Mouse (Mus musculus): ENCODE results near the gene Gpd1. TPM values are rescaled to one million over a fixed set of nuclear protein-coding genes. Genes with fewer than 3 reads are reported as not detected.

The Gpd1 gene
- polyA plus RNA-seq, 1 experiment from 2014 or later: 0.74 TPM

DNA sequence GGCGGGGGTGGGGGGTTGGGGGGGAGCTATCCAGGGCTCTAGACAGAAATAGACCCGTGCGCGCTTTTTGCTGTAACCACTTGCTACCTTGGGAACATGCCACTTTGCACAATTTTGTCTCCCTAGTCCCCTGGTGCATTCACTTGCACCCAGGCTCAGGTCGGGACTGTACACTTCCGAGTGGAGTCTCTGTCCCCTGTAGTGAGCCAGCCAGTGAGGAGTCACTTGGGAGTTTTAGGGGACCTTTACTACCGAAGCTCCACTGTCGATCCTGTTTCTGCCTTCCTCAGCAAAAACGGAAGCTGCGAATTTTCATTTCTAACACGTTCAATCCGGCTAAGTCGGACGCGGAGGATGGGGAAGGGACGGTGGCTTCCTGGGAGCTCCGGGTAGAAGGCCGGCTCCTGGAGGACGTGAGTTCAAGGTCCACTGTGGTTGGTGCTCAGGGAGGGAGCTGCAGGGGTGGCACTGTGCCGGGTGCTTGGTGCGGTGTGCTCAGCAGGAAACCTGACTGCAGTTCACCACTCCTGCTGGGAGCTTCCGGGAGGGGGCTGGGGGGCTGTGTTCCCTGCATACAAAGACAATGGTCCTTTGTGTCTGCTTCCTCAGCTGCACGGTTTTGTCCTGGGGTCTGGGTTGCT lies 13.2 kb upstream of the Gpd1 start:
- H3K4me3 ChIP-seq: peak overlapping the region; percentile 92
- H3K27me3 ChIP-seq (ENCODE audit: insufficient read depth, poor library complexity, severe bottlenecking): peaks cover 4% of the 10 kb centered on the region; the same call in 1 of the 2 replicates
- peaks cover 57% of the 10 kb centered on the region for H3K4me1 ChIP-seq
- H3K9me3 ChIP-seq: no peaks in the 10 kb centered on the region
- H3K27ac ChIP-seq: peak overlapping the region; percentile 100
- no peak for DNase-seq (ENCODE audit: low spot score)
- 46% methylated on average over 23 of the region's 23 CpGs for WGBS
- H3K36me3 ChIP-seq: peaks cover 54% of the 10 kb centered on the region

DNA sequence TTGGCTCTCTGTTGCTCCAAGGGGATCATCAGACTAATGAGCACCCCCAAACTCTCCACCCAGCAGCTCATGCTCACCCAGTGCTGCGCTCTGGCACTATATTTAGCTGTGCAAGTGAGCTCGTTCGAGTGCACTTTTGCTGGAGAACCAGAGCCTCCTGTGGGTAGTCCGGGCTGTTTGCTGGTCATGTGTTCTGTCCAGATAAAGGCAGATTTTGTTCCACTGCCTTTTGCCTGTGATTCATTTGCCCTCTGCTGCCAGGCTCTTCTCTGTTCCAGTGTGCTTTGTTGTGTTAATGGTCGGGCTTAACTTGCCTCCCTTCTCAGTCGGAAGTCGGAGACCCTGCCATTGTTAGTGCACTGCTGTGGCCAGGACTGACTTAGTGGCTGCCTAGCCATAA lies 12.4 kb upstream of the Gpd1 start:
- Histone ChIP-seq H3K27ac (peak overlapping the region; percentile 100), H3K36me3 (peaks cover 61% of the 10 kb centered on the region), H3K4me1 (peaks cover 57% of the 10 kb centered on the region), H3K27me3 (ENCODE audit: insufficient read depth, poor library complexity, severe bottlenecking) (no peaks in the 10 kb centered on the region), H3K4me3 (peak overlapping the region; percentile 92), H3K9me3 (no peaks in the 10 kb centered on the region)
- no peak for DNase-seq (ENCODE audit: low spot score)
- WGBS: 24% methylated on average over 7 of the region's 7 CpGs

DNA sequence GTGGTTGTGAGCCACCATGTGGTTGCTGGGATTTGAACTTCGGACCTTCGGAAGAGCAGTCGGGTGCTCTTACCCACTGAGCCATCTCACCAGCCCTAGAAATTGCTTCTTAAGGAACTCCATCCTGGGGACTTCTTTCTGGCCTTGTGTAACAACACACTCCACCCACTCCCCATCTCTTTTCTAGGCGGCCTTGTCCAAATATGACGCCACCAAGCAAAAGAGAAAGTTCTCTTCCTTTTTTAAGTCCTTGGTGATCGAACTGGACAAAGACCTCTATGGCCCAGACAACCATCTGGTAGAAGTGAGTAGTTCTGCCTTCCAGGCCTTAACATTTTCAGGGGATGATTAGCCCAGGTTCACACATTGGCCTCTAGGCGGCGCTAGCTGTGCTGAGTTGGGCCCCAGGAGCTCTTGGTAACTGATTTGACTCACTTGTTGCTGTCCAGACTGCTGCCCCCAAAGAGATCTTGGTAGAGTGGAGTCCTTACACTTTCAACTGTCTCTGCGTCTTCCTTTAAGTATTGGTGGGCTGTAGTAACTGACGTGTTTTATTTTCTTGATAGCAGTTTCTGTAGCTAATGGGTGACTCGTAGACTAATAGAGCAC lies 11.8 kb upstream of the Gpd1 start, which contains the start of gene Gm17349:
Gm17349 (minus strand) TSS at position 51 of the 609 bp plus-strand sequence.
- H3K36me3 ChIP-seq: peaks cover 68% of the 10 kb centered on the region
- H3K27me3 ChIP-seq (ENCODE audit: insufficient read depth, poor library complexity, severe bottlenecking): no peaks in the 10 kb centered on the region
- DNase-seq (ENCODE audit: low spot score): no peak
- WGBS: 69% methylated on average over 11 of the region's 11 CpGs
- peak within 1 kb of the TSS; percentile 100 for H3K27ac ChIP-seq
- H3K4me1 ChIP-seq: peaks cover 51% of the 10 kb centered on the region
- peak within 1 kb of the TSS; percentile 92 for H3K4me3 ChIP-seq
- no peaks in the 10 kb centered on the region for H3K9me3 ChIP-seq

DNA sequence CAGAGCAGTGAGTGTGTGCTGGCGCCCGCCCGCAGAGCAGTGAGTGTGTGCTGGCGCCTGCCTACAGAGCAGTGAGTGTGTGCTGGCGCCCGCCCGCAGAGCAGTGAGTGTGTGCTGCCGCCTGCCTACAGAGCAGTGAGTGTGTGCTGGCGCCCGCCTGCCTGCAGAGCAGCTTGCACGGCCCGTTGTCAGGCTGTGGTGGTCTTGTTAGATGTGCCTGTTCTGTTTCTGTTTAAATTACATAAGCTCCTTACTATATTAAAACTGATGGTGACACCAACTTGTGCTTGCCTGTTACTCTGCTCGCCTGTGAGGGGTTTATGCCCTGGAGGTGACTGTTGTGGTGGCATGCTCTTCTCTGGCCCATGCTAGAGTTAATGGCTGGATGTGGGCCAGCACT lies 9.1 kb upstream of the Gpd1 start:
- H3K27me3 ChIP-seq (ENCODE audit: insufficient read depth, poor library complexity, severe bottlenecking): no peaks in the 10 kb centered on the region
- no peaks in the 10 kb centered on the region for H3K9me3 ChIP-seq
- H3K27ac ChIP-seq: no peak overlapping the region
- WGBS: 95% methylated on average over 13 of the region's 13 CpGs
- DNase-seq (ENCODE audit: low spot score): no peak
- peaks cover 36% of the 10 kb centered on the region for H3K4me1 ChIP-seq
- H3K36me3 ChIP-seq: peaks cover 94% of the 10 kb centered on the region
- no peak overlapping the region for H3K4me3 ChIP-seq

DNA sequence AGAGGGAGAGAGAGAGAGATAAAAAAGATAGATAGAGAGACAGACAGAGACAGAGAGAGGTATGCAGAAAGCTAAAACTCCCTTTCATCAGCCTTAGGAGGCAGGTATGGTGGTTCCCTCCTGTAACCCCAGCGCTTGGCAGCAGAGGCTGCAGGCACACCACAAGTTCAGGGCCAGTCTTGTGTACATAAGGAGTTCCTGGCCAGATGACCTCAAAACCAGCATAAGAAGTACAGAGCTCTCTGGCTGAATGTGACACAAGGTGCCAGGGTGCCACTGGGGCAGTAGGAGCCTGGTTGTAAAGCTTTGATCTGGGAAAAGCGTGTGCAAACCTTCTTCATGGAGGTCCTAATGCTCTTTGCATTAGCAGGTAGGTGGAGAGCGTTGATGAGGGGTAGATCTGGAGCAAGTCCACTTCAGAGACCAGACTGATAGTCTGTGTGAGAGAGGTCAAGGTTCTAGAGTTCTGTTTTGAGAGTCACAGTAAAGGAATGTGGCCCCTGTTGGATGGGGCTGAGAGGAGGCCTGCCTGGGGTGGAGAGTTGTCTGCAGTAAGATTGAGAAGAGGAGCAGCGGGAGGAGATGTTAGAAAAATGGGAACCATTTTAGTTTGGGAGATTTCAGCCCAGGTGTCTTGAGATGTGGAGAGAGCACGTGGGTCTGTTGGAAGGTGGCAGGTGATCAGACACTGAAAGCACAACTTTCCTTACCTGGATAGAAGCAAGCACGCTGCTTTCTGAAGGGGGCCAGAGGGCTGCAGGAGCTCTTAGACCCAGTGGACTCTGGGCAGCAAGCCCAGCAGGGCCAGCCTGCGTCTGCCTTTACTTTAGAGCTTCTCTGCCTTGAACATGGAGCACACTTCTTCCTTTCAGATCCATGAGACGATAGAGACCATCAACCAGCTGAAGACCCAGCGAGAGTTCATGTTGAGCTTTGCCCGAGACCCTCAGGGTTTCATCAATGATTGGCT lies 6.8 kb upstream of the Gpd1 start:
- H3K27ac ChIP-seq: no peak overlapping the region
- H3K9me3 ChIP-seq: no peaks in the 10 kb centered on the region
- no peak for DNase-seq (ENCODE audit: low spot score)
- H3K4me1 ChIP-seq: peaks cover 30% of the 10 kb centered on the region
- no peak overlapping the region for H3K4me3 ChIP-seq
- WGBS: 90% methylated on average over 10 of the region's 10 CpGs
- H3K27me3 ChIP-seq (ENCODE audit: insufficient read depth, poor library complexity, severe bottlenecking): no peaks in the 10 kb centered on the region
- peaks cover 93% of the 10 kb centered on the region for H3K36me3 ChIP-seq

DNA sequence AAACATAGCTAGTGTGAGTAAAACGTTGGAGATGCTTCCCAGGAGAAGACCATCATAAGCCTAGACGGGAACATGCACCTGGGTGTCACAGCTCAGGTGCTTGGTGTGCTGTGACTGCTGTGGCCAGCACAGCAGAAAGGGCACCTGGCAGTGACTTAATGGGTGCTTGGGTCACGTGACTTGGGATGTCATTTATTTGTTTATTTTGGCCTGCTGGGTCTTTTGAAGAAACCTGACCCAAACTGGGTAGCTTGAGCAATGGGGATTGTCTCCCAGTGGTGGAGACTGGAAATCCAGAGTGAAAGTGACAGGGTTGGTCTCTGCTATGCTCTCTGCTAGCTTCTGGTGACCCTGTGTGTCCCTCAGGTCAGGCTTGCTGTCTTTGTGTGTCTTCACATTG lies 5.8 kb upstream of the Gpd1 start:
- Histone ChIP-seq H3K4me3 (no peak overlapping the region), H3K9me3 (no peaks in the 10 kb centered on the region), H3K36me3 (peaks cover 91% of the 10 kb centered on the region), H3K27ac (no peak overlapping the region), H3K4me1 (peaks cover 35% of the 10 kb centered on the region), H3K27me3 (ENCODE audit: insufficient read depth, poor library complexity, severe bottlenecking) (no peaks in the 10 kb centered on the region)
- no peak for DNase-seq (ENCODE audit: low spot score)
- WGBS: 76% methylated on average over 3 of the region's 3 CpGs

DNA sequence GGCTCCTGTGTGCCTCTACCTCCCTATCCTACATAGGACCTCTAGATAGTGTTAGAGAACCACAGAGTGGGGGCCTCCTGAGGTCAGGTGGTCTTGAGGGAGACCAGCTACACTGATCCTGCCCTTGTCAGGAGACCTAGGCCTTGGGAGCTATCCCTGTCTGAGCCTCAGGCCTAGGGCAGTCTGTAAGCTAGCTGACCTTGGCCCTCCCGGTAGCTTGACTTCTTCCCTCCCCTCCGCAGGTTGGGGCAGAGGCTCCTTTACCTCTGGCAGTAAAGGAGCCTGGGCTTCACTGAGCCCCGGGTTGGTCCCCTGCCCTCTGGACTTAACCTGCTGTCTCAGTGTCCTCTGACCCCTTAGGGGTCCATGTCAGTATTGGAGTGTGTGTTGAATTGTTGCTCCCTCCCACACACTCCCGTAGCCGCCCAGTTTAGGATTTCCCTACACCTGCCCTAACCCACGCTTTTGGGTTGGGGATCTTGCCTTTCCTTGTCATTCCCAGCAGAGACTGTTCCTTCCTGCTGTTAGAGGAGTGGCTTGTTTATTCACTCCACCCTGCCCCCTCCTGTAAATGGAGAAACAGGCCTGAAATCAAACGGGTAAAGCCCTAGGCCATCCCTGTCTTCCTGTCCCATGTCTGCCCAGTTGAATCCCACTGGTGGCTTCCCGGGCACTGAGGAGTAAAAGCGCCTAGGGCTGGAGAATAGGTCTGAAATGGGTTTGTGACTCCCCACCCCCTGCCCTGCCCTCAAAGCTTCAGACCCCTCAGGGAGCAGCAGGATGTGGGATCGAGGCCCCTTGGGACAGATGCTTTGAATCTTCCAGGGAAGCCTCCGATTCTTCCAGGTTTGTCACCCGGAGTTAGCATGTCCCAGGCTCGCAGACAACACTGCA lies 4.4 kb upstream of the Gpd1 start:
- Histone ChIP-seq H3K9me3 (no peaks in the 10 kb centered on the region), H3K36me3 (peaks cover 81% of the 10 kb centered on the region), H3K27me3 (ENCODE audit: insufficient read depth, poor library complexity, severe bottlenecking) (0 out of 2 replicates have a peak, but pooled peaks cover 6% of the 10 kb centered on the region), H3K4me3 (no peak overlapping the region), H3K4me1 (peaks cover 43% of the 10 kb centered on the region), H3K27ac (peak overlapping the region; percentile 80)
- 71% methylated on average over 13 of the region's 13 CpGs for WGBS
- no peak for DNase-seq (ENCODE audit: low spot score)

DNA sequence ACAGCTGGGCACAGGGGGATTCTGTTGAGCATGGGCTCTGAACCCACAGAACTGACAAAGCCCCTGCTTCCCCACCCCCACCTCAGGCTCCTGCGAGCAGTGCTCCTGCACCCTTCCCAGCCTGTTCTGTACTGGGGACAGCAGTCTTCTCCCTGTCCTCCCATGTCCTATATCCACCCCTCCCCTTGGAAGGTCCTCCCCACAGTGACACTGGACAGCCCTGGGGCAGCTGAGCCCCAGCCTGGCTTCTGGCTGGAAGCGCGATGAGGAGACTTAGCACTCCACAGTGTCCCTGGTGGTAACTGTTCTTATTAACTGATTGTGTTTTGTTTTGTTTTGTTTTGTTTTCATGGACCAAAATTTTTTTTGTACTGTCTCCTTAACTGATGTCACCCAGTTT lies 3.7 kb upstream of the Gpd1 start:
- peaks cover 43% of the 10 kb centered on the region for H3K4me1 ChIP-seq
- H3K4me3 ChIP-seq: no peak overlapping the region
- 76% methylated on average over 3 of the region's 3 CpGs for WGBS
- H3K9me3 ChIP-seq: no peaks in the 10 kb centered on the region
- H3K36me3 ChIP-seq: peaks cover 81% of the 10 kb centered on the region
- 0 out of 2 replicates have a peak, but pooled peaks cover 7% of the 10 kb centered on the region for H3K27me3 ChIP-seq (ENCODE audit: insufficient read depth, poor library complexity, severe bottlenecking)
- peak overlapping the region; percentile 80 for H3K27ac ChIP-seq
- DNase-seq (ENCODE audit: low spot score): no peak

DNA sequence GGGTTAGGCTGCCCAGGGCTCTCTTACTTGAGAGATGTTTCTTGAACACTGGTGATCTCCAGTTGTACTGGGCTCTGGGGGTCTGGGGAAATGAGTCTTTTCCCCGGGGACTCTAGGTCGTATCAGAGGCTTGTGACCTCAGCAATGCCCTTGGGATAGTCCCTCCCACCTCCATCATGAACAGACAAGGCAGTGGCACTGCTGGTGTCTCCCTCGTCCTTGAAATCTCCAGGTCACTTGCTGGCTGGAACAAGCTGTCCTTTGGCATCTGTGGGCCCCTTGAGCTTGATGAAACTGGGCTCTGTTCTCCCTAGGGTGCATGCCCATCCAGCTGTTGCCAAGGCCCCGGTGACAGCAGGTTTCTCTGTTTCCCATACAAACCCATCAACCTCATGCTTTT lies 3.1 kb upstream of the Gpd1 start:
- peaks cover 43% of the 10 kb centered on the region for H3K4me1 ChIP-seq
- H3K9me3 ChIP-seq: no peaks in the 10 kb centered on the region
- WGBS: 51% methylated on average over 4 of the region's 4 CpGs
- H3K27me3 ChIP-seq (ENCODE audit: insufficient read depth, poor library complexity, severe bottlenecking): 0 out of 2 replicates have a peak, but pooled peaks cover 7% of the 10 kb centered on the region
- H3K36me3 ChIP-seq: peaks cover 81% of the 10 kb centered on the region
- H3K27ac ChIP-seq: peak overlapping the region; percentile 80
- no peak for DNase-seq (ENCODE audit: low spot score)
- H3K4me3 ChIP-seq: no peak overlapping the region

DNA sequence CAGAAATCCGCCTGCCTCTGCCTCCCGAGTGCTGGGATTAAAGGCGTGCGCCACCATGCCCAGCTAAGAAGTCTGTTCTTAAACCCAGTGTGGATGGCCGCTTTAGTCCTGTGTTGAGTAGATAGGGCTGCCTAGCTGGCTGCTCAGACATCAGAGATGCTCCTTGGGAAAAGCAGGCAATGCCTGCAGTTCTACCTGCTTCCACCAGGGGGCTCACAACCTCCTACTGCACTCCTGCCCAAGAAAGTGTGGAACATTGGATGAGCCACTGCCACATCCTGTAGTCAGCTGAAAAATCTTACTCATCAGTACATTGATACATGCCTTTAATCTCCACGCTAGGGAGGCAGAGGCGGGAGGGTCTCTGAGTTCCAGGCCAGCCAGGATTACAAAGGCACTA lies 2.5 kb upstream of the Gpd1 start:
- no peak for DNase-seq (ENCODE audit: low spot score)
- Histone ChIP-seq H3K9me3 (no peaks in the 10 kb centered on the region), H3K27me3 (ENCODE audit: insufficient read depth, poor library complexity, severe bottlenecking) (0 out of 2 replicates have a peak, but pooled peaks cover 7% of the 10 kb centered on the region), H3K36me3 (peaks cover 79% of the 10 kb centered on the region), H3K4me3 (no peak overlapping the region), H3K27ac (peak overlapping the region; percentile 80; the same call in 1 of the 2 replicates), H3K4me1 (peaks cover 43% of the 10 kb centered on the region)
- 41% methylated on average over 7 of the region's 7 CpGs for WGBS

DNA sequence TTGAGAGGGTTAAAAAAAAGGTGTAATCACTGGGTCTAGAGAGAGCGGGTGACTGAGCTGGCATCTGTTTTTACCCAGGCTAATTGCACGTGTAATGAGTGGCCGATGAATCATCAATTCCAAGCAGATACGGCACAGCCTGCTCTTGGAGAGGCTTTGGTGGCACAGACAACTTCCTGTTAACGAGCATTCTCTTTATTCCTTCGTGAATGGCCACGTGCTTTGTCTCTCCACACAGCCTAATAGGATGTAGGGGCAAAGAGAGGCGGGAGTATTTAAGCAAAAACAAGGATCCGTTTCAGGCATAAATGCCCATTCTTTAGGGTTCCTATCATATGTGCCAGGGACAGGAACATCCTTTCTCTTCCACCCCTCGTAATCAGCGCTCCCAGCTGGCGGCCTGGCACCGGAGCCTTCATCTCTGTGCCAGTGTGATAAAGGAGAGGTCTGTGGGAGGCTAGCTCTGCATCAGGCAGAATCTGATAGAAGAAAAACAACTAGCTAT lies 1.9 kb upstream of the Gpd1 start:
- 0 out of 2 replicates have a peak, but pooled peaks cover 7% of the 10 kb centered on the region for H3K27me3 ChIP-seq (ENCODE audit: insufficient read depth, poor library complexity, severe bottlenecking)
- H3K27ac ChIP-seq: no peak overlapping the region
- 79% methylated on average over 13 of the region's 13 CpGs for WGBS
- peaks cover 78% of the 10 kb centered on the region for H3K36me3 ChIP-seq
- H3K4me3 ChIP-seq: no peak overlapping the region
- no peak for DNase-seq (ENCODE audit: low spot score)
- peaks cover 43% of the 10 kb centered on the region for H3K4me1 ChIP-seq
- no peaks in the 10 kb centered on the region for H3K9me3 ChIP-seq
